Mouse (Mus musculus): ENCODE measurements around the gene Nfyc. TPM values are rescaled to one million over a fixed set of nuclear protein-coding genes. Genes with fewer than 3 reads are reported as not detected.

The Nfyc gene
- polyA plus RNA-seq, 1 experiment from 2014 or later, result 83.1 TPM

MicroRNA genes within 50 kb of the gene (microRNA counts, 519-probe panel; counts per million panel counts)
- microRNA mmu-miR-30e, result 2,520 counts per million, percentile 7 among the panel's probes with 10 or more counts

Small RNA genes lying within 50 kb of the gene (microRNA-seq; reads per million reads assigned to microRNA genes)
- gene Gm23936 (ENCODE audit: borderline number of aligned reads) (not detected), gene Mir30c-1 (ENCODE audit: borderline number of aligned reads) (96.8 reads per million, percentile 48 among the genes with 10 or more reads in this experiment), gene Mir30e (ENCODE audit: borderline number of aligned reads) (not detected), gene Mir30f (ENCODE audit: borderline number of aligned reads) (not detected)

Other genes with a start within 250 kb of the Nfyc start
- gene Gm8439, start 242.8 kb downstream of the Nfyc start, polyA plus RNA-seq (2014; fragmentation: Nextera tagmentation; extraction: Ambion mirVana), result not detected in 2 replicates
- 232 and 242 TPM in 2 replicates for gene Cited4, start 165.0 kb downstream of the Nfyc start, polyA plus RNA-seq (2014; fragmentation: Nextera tagmentation; extraction: Ambion mirVana)
- gene Kcnq4, start 83.0 kb downstream of the Nfyc start, polyA plus RNA-seq (2014; fragmentation: Nextera tagmentation; extraction: Ambion mirVana), result 0.57 and 0.90 TPM in 2 replicates
- gene Rims3, start 23.2 kb upstream of the Nfyc start, polyA plus RNA-seq (2014; fragmentation: Nextera tagmentation; extraction: Ambion mirVana), result 0.66 and 1.1 TPM in 2 replicates
- gene Exo5, start 93.4 kb upstream of the Nfyc start, polyA plus RNA-seq (2014; fragmentation: Nextera tagmentation; extraction: Ambion mirVana), result 16.2 and 17.7 TPM in 2 replicates
- gene Zfp69, start 120.1 kb upstream of the Nfyc start, polyA plus RNA-seq (2014; fragmentation: Nextera tagmentation; extraction: Ambion mirVana), result 4.2 and 5.6 TPM in 2 replicates
- 38.8 and 42.3 TPM in 2 replicates for gene Smap2, start 185.7 kb upstream of the Nfyc start, polyA plus RNA-seq (2014; fragmentation: Nextera tagmentation; extraction: Ambion mirVana)
- gene Col9a2, start 207.8 kb upstream of the Nfyc start, polyA plus RNA-seq (2014; fragmentation: Nextera tagmentation; extraction: Ambion mirVana), result 1.9 and 2.9 TPM in 2 replicates